Mouse (Mus musculus): ENCODE results near the gene Ptpn14.
A peak's percentile ranks its signal among the peaks of the same experiment; 100 is the strongest.
"Not testable (repeated sequence)": the region's sequence is repeated elsewhere in the genome, so short reads cannot be mapped to it uniquely, and the experiment has no call there.

Gene Ptpn14

DNA sequence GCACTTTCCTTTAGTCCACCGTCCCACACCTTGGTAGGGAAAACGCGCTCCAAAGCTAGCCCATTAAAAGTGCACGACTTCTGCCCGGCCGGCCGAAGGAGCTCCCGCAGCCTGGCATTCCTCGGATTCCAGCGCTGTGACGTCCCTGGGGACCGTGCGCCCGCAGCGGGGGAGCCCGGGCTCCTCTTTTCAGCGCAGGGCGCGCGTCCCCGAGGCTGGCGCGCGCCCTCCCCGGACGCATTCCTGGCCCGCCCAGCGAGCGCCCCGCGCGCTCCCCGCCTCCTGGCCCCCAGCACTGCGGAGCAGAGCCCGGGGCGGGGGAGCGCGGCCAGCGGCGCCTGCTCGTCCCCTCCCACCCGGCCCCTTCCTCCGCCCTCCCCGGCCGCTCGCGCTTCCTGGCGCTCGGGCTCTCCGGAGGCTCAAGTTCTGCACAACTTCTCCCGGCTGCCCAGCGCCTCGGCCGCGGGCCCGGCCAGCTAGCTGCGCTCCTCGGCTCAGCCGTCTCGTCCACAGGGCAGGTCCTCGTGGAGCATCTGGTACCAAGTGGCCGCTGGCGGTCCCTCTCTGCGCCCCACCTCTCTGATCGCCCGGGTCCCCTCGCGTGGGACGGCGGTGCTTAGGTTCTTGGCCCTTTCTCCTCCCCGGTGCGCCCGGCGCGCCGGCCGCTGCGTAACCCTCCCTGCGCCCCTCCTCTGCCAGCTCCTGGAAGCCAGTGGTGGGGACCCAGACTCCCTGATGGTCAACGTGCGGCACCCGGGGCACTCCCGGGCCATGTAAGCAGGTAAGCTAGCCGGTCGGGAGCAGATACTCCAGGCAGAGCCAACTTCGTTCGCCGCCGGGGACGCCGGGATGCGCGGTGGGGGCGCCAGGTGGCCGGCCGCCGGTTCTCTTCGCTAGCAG is at the start of gene Ptpn14:
Gene Ptpn14 (plus strand): TSS at position 385 of the 900 bp plus-strand sequence.
- no peak for DNase-seq (ENCODE audit: low spot score)

DNA sequence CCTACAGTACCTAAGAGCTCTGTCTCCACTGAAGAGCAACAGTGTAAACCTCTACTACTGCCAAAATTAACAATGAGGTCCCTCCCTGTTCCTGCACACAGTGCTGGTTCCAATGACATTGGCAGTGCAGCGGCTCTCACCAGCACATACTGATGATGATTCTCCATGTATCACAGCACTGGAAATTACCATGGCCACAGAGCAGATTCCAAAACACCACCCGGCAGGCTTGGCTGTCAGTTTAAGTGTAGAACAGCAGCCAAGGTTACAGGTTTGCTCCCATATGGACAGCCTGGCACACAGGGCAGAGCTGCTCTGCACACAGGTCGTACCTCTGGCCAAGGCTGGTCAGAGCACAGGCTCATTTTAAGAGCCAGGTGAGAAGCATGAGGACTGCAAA is 48.5 kb upstream of the Ptpn14 start:
- no peak for DNase-seq (ENCODE audit: low spot score)

DNA sequence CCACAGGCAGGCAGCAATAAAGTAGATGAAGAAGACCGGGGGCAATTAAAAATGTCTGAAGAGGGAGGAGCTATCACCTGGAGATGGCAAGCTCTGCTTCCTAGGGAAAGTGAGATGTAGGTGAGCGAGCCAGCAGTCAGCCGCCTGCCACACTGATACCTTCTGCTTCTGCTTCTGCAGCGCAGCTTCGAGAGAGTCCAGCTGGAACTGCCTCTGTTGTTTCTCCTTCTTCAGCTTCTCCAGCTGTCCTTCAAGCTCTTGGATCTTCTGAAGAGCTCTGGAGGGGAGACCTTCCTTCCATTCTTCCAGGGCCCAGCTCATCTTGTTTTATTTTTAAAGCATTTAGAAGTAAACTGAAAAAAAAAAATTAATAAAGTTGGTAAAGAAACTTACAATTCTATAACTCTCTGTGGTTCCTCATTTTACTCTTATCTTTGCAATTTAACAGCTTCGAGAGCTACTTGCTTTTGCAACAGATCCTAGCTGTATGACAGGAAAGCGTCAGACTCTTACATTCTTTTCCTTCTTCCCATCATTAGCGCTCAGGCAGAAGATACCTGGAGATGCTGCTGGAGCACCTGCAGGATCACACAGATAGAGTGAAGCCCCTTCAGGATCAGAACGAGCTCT is 43.2 kb upstream of the Ptpn14 start:
- DNase-seq (ENCODE audit: low spot score) = no peak

DNA sequence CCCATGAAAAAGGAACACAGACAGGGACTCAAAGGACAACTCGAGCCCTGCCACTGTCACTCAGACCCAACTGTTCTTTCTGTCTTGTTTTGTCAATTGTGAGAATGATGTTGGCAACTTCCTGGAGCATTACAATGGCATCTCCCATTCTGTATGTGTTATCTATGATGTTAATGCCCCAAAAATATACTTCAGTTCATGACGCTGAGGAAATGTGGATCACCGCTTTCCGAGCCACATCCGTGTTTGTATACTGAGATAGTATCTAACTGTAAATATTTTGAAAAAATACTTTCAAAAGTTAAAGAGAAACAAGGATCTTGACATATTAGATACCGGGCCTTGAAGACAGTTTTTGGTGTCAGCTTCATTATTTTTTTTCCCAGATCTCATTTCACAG is 42.0 kb upstream of the Ptpn14 start:
- DNase-seq (ENCODE audit: low spot score) = no peak

DNA sequence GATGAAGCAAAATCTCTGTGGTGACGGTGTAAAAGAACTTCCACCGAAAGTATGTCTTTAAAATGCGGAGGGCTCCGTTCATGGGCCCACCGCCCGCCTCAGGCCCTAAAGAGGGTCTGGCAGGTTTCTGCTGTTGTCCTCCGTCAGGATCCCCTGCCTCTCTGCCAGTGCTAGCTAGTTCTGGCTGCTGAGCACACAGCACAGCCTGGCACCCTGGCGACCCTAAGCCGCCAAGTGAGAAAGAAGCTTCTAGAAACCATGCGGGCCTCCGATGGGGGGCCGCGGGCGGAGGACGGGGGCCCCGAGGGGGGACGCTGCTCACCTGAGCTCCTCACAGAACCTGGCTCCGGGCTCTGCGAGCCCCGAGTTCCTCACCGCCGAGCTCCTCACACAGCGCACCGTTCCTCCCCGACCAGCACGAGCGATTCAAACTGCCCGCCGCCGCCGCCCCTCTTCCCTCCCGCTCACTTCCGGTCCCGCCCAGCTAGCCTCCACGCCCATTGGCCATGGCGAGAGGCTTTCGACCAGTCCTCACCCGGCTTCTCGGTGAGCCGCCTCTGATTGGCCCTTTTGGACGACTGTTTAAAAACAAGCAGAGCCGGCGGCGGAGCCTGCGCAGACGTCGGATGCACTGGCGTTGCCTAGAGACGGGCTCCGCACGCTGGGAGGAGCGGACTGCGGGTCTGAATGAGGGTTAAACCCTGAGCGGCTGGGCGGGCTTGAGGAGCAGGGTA is 40.2 kb upstream of the Ptpn14 start, which contains the start of gene Cenpf:
Gene Cenpf (minus strand): TSS at position 433 of the 734 bp plus-strand sequence.
- DNase-seq (ENCODE audit: low spot score) = peak; percentile 98

DNA sequence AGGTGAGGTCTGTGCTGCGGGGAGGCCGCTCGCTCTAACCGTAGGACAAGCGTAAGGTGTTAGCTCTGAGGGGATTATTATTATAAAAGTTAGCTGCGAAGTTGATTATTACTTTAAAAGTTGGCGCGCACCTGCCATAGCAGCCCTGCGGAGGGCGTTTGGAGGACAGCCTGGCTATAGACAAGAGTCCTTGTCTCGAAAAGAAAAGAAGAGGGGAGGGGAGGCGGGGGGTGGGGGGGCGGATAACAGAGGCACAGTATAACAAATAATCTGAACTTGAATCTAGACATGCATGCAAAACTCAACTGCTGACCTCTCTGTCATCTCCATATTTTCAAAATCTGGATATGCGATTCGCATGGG is 39.7 kb upstream of the Ptpn14 start:
- DNase-seq (ENCODE audit: low spot score) = no peak

DNA sequence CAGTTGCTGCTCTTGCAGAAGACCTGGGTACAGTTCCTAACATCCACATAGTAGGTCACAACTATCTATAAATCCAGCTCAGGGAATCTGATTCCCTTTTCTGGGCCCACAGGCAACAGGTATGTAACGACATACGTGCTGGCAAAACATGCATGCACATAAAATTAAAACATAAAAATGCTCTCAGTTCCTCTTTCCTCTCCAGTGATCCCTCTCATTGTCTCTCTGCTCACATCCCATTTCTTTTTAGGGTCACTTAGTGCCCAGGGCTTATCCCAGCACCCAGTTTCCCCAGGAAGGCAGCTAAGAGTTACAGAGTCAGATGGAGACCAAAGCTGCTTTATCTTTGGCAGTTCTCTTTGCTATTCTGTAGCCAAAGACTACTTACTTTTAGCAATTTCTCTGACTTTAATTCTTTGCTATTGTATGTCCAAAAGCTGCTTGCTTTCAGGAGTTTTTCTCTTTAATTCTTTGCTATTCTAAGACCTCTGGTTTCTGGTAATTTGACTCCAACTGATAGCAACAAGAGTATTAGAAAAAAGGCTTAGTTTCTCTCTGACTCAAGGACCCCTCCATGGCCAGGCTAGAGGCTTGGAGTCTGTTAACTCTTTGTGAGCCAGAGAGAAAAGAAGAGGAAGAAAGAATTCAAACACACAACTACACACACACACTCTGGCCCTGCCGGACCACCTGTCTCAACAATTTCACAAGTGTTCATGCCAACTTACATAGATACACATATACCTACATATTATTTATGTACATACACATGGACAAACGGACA is 38.8 kb upstream of the Ptpn14 start:
- DNase-seq (ENCODE audit: low spot score) = no peak

DNA sequence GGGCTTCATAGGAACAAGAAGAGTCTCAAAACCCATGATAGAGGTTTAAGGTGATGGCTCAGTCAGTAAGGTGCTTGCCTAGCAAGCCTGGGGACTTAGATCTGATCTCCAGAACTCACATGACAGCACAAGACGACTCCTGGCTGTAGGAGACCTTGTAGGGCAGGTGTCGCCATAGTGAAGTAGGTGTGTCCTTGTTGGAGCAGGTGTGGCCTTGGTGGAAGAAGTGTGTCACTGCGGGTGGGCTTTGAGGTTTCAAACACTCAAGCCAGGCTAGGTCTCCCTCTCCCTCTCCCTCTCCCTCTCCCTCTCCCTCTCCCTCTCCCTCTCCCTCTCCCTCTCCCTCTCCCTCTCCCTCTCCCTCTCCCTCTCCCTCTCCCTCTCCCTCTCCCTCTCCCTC is 35.6 kb upstream of the Ptpn14 start:
- not testable (repeated sequence) for DNase-seq (ENCODE audit: low spot score)

DNA sequence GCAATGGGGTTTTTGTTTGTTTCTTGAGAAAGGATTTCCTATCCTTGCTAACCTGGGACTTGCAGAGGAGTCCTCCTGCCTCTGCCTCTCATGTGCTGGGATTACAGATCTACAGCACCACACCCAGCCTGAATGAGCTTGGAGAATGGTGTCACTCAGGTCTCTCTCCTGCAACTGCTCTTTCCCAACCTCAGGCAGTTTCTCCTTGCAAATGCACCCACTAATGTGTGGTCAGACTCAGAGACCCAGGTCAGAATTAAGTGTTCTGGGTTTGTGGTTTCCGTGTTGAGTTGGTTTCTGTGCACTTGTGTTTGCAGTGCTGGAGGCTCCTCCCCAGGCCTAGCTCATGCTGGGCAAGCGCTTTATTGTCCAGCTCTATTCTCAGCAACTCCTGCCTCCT is 33.7 kb upstream of the Ptpn14 start:
- no peak for DNase-seq (ENCODE audit: low spot score)

DNA sequence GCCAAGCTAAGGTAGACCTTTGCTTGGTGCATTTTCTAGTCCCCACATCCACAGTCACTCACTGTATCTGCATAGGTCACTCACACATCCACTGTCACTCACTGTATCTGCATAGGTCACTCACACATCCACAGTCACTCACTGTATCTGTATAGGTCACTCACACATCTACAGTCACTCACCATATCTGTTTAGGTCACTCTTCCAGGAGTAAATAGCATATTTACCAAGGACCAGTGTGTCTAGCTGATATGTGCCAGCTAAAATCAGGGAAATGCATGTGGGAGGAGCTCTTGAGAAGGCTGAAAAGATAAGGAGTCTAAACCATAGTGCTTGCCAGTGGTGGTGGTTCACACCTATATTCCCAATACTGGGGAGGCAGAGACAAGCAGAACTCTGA is 32.7 kb upstream of the Ptpn14 start:
- DNase-seq (ENCODE audit: low spot score) = no peak

DNA sequence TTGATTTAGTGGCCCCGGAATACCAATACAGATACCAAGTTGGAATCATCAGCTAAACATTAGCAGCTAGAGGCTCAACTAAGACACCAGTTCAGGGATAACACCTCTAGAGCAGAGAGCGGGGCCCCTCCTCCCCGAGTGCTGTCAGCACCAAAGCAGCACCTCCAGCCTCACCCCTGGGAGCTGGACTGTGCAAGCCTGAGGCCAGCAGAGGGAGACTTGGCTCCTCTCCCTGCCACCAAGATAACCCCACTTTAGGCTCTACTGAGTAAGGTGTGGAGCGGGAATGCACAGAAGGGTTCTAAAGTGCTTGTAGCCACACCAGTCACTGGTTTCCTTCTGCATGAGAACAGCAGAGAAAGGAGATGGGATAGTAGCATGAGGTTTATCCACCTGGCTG is 29.7 kb upstream of the Ptpn14 start:
- DNase-seq (ENCODE audit: low spot score) = no peak

DNA sequence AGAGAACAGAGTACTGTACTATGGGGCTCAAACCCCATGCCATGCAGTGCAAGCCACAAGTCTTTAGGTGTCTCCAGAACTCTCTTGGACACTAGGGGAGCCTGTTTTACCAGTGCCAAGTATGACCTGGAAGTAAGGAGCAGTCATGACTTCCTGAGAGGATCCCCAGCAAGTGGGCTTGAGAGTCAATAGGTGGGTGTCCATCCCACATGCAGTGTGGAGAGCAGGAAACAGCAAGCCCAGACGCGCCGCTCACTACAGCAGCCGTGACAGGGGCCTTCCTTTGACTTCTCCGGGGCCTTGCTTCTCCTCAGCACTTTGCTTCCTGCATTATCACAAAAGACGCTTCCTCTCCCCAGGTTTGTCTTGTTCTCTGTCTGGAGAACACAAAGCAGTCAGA is 27.9 kb upstream of the Ptpn14 start:
- DNase-seq (ENCODE audit: low spot score) = no peak

DNA sequence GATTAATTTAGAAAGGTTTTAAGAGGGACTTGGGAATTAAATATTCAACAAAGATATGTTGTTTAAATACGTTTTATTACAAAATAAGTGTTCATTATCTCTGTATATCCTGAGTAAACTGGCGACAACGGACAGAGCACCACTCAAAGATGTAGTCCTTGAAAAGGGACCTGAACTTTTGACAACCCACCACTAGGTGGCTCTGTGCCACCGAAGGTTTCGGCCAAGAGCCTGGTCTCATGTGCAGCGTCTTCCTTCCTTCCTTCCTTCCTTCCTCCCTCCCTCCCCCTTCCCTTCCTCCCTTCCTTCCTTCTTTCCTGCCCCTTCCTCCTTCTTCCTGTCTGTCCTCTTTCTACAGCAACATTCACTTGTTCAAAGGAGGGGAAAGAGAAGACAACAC is 27.1 kb upstream of the Ptpn14 start:
- DNase-seq (ENCODE audit: low spot score) = peak; percentile 61

DNA sequence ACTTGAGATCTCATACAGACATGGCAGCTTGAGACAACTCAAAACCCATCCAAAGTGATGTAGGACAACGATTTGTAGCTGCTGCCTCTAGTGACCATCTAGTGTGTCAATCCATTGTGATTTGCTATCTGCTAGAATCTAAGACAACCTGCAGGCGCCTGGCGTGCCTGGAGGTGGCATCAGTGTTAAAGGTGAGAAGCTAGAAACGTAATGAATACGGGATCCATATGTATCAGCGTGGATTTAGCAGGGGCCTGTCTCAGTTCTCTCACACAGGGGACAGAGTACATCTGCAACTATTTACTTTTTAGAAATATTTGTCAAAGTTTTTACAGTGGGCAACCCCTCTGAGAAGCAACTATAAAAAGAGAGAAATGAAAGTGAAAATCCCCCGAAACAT is 24.9 kb upstream of the Ptpn14 start:
- no peak for DNase-seq (ENCODE audit: low spot score)

DNA sequence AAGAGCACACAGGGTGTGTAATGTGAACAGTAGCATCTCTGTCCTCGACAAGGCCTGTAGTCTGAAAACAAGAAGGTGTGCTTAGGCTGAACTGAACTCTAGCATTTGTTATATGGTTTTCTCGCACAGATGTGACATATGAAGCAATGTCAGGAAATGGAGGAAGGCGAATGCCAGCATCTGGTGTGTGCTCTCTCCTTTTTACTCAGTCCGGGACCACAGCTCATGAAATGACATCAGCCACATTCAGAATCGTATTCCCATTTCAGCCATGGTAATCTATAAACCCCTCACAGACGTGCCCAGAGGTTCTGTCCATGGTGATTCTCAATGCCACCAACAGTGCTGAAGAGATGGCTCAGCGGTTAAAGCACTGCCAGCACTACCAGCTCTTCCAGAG is 24.5 kb upstream of the Ptpn14 start:
- no peak for DNase-seq (ENCODE audit: low spot score)

DNA sequence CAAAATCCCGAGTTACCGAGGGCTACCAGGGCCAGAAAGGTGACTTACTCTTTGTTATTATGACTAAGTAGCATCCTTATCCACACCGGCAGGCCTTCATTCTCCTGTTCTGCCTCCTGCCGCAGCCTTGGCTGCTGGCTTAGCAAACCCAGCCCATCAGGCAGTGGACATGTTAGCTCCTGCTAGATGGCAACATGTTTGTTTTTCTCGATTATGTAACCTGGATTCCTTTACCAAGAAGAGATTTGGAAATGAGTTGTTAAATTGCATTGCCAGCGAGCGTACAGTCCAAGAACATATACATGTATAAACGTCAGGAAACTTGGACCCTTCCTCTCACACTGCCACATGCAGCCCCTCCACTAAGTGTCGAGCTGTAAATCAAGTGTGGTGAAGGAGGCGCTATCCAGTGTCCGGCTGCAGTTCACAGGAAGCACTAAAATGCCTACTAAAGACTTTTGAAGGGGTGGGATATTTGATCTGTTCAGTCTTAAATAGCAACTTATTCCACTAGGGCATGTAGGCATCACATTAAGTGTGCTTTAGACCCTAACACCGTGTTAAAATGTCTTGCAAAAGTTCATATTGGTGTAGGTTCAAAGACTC is 21.9 kb upstream of the Ptpn14 start:
- no peak for DNase-seq (ENCODE audit: low spot score)

DNA sequence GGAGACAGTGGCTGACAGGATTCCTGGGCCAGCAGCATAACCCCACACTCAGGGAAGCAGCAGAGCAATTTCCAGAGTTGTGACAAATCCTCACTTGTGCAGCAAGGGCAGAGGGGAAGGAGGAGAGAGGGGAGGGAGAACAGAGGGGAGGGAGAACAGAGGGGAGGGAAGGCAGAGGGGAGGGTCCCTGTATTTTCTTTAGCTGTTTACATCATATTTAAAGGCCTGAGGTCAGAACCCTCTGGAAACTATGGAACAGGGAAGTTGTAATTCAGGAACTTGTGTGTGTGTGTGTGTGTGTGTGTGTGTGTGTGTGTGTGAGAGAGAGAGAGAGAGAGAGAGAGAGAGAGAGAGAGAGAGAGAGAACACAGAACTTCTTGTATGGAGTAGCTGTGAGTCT is 21.1 kb upstream of the Ptpn14 start:
- no peak for DNase-seq (ENCODE audit: low spot score)

DNA sequence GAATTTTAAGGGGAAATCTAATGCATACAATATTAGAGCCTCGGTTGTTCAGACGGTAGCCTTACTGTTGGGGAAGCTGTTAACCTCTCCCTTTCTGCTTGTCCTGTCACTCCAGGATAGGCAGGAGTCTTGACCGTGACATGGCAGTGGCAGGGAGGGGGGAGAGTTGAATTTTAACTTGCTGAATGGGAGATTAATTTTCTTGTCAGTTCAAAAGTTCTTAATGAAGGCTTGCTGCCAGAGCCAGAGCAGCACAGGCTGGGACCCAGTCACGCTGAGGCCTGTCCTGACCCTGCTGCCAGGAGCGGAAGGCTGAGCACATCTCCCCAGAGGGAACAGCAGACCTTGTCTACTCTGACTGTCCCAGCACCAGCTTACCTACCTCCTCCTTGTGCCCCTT is 20.6 kb upstream of the Ptpn14 start:
- no peak for DNase-seq (ENCODE audit: low spot score)

DNA sequence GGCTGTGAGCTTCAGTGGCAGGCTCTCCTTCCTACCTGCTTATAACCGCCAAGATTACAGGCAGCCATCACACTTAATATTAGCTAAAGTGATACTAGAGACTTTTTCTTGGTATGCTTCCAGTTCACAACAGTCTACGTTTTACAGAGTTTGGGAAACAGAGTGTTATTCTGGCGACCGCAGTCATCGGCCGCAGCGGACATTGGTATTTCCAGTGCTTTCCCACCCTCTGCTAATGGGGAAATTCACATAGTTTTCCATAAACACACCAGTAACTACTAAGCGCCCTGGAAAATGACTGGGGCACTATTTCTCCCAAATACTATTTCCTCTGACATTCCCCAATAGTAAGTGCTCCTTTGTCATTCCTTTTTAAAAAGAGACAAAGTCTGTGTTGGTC is 19.1 kb upstream of the Ptpn14 start:
- no peak for DNase-seq (ENCODE audit: low spot score)

DNA sequence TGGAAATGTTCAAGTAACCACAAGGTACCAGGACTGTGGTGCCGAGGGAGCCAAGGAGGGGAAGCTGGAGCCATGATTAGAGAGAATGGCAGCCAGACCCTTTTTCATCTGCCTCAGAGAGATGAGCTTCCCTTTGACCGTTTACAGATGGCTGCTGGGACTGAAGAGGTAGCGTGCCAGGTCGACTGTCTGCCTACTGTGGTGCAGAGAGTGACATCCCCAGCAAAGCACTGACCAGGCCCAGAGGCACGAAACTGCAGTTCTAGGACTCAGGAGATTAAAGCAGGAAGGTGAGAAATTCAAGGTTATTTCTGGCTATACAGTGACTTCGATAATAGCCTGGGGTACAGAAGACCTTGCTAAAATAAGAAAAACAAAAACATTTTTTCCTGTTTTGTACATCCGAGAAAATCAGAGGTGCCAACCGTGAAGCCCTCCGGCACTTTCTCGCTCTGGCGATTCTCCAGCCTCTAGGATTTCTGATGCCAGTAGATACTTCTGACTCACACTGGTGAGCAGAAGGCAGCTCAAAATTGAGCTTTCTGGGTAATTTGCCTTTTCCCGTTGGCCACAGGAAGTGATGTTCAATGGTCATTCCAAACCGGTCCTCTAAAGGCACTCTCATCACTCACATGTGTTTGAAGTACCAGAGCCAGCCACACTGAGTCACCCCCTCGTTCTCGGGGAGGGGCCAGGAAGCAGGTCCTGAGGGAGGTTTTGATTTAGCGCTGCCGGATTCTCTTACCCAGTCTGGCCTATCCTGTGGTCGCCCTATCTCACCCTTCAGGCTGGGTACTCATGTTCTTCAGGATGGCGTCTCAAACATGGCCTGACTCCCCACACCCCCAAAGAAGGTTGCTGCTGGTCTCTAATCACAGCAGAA is 11.9 kb upstream of the Ptpn14 start:
- no peak for DNase-seq (ENCODE audit: low spot score)

DNA sequence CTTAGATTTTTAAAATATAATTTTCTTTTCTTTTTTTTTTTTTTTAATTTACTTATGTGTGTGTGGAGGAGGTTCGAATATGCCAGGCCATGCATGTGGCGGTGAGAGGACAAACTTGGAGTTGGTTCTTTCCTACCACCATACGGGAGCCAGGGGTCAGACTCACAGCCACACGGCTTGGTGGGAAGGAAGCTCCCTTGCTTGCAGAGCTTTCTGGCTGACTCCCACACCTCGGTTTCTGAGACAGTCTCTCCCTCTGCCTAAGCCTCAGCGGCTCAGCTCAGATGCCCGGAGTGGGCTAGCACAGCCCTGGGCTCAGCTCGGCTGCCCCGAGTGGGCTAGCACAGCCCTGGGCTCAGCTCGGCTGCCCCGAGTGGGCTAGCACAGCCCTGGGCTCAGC is 10.5 kb upstream of the Ptpn14 start:
- DNase-seq (ENCODE audit: low spot score) = no peak

Data from c-Kit-positive CD71-positive TER-119-positive erythroid progenitor cells, embryonic 14.5 days (primary cell).